Mouse (Mus musculus) lung, adult 2 months (tissue): ENCODE measurements around the gene Bysl.

Experiments
- CTCF ChIP-seq: fragments of 200-500 bp; IDR thresholded peaks from 2 replicates; pipeline ENCODE4 v1.5.1; 2011; ENCODE audit warnings: mild to moderate bottlenecking, low read length, control low read depth; ENCODE audit not compliant: insufficient read depth
- POLR2A ChIP-seq: fragments of 200-500 bp; IDR thresholded peaks from 2 replicates; pipeline ENCODE4 v1.6.1; 2011; ENCODE audit warnings: low read depth, mild to moderate bottlenecking, control low read depth, low read length, borderline replicate concordance; ENCODE audit errors: extremely low read depth

- TF ChIP-seq POLR2A (no peak), CTCF (no peak)
Measured at GRCm38 (mm10) chr17:47593854-47594182, 17.5 kb downstream of the Bysl start.
